Mouse (Mus musculus) testis, postnatal 10 days (tissue): Measurements from ENCODE around the gene Cbl.
"Not testable (repeated sequence)": the region's sequence is repeated elsewhere in the genome, so short reads cannot be mapped to it uniquely, and the experiment has no call there.

ENCODE experiments used
- DNase-seq: peaks from one replicate; pipeline ENCODE4 v3.0.0; 2021; ENCODE audit warnings: low spot score

Cbl gene

DNA sequence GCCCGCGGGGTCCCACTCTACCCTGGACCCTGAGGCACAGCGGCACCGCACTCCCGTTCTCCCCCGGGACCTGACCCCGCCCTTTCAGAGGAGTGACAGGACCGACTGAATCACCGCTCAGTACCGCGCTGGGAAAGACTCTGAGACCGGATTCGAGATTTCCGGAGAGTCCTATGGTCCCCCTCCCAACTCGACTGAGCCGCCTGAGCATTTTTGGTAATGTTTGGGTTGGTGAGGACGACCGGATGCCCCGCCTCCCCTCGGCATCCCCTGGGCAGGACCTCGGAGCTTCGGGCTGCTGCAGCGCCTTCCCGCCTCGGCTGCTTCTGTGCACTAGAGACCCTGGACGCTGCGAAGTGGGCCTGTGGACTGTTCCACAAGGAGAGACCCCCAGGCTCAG, 103.8 kb downstream of the Cbl start:
- peak; percentile 77 for DNase-seq

DNA sequence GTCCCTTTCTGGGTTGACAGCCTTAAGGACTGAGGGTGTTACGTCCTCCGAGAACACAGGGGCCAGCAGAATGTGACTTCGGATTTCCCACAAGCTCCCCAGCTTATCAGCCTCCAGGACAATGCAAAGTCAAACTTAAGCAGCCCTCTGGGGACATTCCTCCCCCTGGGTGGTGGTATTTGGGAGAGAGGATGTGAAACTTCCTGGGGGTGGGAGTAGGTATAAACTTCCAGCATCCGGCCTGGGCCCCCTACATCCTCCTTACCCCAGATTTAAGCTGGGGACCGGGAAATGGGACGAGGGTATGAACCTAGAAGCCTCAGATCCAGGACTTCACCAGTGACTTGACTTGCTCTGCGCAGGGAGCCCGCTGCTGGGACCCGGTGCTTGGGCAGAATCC, 104.2 kb downstream of the Cbl start:
- no peak for DNase-seq

DNA sequence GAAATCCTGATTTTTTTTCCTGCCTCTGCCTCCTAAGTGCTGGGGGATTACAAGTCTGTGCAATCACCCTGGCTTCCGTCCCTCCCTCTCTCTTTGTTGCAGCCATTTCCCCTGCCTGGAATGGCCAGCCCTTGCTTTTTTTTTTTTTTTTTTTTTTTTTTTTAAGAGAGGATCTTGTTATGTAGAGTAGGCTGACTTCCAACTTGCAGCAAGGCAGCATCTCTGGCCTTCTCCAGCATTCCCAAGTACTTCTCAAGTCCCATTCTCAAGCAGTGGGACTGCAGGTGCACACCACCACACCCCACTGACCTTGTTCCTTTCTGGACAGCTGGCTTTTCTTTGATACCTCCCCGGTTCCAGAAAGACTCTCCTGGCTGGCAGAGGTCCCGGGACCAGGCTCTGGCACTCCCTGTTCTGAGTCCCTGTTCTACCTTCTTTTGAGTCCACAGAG, 106.5 kb downstream of the Cbl start:
- no peak for DNase-seq

DNA sequence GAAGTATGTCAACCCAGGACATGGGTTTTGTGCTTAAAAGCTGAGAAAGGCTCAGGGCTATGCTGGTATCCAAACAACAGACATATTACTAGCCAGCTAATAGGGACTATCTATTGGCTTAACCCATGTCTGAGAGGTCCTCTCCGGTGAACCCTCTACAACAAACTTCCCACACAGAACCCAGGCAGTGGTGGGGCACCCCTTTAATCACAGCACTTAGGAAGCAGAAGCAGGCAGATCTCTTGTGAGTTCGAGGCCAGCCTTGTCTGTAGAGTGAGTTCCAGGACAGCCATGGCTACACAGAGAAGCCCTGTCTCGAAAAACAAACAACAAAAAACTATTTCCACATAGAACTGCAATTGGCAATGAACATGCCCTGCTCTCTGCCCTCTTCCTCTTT, 107.1 kb downstream of the Cbl start:
- no peak for DNase-seq

DNA sequence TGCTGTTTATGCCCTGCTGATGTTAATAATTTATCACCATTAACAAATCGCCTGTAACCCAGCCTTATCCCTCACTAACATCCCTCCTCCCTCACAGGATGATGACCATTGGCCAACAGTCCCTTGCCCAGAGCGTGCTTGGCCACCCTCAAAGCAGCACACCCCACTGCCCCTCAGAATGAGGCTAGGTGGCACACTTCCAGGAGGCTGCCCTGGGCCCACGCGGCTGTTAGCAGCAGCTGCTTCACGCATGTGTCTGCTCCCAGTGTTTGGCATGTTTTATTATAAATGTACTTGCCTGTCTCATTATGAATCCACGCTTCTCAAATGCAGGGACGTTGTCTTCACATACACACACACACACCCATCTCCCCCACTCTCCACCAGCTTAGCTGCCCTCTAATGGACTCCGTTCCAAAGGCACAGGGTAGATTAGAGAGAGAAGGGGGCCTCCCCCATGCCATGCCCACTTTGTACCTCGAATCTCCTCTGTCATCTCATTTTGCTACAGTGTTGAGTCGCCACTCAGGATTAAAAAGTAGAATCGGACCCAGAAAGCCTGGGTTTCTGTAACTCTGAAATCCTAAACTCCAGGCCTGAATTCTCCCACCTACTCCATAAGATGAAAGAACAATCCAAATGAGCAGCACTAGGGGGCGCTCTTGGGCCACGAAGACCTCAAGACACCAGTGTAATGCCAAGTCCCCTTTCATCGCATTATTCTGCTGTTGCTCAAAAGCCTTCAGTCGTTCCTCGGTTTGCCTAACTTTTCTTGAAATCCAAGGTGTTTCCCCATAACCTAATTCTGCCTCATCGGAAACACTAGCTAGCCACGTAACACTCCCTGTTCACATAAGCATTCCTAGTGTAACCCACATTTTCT, 108.1 kb downstream of the Cbl start:
- peak; percentile 88 for DNase-seq

DNA sequence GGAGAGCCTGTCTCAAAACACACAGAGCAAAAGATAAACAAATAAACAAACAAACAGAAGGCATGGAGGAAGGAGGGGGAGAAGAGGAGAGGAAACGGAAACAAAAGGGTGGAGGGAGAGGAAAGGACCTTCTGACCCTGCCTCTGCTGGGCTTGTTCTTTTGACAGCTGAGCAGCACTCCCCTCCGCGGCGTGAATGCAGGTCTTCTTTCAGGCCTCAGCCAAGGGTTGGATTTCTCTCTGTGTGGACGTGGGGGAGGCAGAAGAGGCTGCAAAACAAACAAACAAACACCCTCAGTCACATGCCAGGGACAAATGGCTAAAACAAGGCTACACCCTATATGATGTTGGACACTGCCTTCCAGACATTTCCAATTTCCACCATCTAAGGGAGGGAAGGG, 108.8 kb downstream of the Cbl start:
- no peak for DNase-seq

DNA sequence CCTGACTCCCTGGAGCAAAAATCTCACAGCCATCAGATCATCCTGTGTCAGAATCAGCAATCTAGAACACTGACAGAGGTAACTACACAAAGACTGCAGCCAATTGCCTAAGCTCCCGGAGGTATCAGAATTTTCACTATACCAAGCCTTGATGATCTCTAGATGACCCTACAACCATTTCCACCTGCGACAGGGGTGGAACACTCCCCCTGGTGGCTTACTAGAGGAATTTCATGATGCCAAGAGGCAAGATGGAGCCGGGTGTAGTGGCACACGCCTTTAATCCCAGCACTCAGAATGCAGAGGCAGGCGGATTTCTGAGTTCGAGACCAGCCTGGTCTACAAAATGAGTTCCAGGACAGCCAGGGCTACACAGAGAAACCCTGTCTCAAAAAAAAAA, 109.5 kb downstream of the Cbl start:
- no peak for DNase-seq

DNA sequence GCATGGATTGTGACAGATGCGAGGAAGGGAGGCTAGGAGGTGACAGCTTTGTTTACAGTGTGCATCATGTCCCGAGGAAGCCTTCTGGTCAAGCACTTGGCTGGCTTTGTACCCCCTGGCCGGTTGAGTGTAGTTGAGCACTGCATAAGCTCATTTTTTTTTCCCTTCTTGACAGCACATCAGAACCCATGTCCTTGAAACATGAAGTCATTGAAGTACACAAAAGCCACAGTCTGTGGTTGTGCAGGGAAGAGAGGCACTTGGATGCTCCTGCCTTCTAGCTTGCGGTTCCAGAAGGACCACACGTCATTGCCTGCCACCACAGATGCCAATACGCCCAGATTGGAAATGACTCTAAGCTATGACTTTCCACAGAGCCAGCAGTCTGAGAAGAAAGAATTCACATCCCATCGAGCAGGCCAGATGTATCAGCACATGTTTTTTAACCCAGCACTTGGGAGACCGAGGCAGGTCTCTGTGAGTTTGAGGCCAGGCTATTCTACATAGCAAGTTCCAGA, 113.8 kb downstream of the Cbl start:
- DNase-seq, result no peak

DNA sequence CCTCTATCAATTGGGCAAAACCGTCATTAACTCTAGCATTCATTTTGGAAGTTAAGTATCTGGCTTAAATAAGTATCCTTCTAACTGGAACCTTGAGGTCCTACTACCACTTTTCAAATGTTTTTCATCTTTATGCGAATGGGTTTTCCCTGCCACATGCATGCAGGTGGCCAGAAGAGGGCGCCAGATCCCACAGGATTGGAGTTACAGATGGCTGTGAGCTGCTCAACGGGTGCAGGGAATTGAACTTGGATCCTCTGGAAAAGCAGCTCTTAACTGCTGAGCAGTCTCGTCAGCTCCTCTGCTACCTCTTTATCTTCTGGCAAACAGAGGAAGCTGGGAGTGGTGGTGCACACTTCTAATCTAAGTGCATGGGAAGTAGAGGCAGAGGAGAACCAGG, 114.8 kb downstream of the Cbl start:
- DNase-seq, result peak; percentile 75

DNA sequence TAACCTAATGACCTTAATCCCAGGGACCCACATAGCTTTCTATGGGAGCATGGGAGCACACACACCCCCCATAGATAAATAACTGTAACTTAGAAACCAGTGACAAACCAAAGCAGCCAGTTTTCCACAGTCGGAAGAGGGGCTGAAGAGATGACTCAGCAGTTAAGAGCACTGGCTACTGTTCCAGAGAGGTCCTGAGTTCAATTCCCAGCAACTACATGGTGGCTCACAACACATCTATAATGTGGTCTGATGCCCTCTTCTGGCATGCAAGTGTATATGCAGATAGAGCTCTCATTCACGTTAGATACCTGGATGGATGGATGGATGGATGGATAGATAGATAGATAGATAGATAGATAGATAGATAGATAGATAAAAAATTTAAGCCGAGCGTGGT, 117.7 kb downstream of the Cbl start:
- DNase-seq, result no peak

DNA sequence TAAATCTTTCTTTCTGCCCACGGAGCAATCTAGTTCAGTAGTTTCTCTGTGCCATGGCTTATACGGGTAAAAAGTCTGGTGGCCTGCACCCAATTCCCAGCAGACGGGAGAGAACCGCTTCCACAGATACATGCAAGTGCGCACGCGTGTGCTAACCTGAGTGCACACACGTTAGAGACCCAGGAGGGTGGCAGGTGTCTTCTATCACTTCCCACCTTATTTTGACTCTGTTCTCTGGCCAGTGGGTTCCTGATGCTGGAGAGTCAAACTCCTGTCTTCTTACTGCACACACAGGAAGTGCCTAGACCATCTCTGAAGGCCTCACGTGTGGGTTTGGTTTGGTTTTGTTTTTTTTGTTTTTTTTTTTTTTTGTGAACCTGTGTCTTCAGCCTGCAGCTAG, 118.2 kb downstream of the Cbl start:
- no peak for DNase-seq

DNA sequence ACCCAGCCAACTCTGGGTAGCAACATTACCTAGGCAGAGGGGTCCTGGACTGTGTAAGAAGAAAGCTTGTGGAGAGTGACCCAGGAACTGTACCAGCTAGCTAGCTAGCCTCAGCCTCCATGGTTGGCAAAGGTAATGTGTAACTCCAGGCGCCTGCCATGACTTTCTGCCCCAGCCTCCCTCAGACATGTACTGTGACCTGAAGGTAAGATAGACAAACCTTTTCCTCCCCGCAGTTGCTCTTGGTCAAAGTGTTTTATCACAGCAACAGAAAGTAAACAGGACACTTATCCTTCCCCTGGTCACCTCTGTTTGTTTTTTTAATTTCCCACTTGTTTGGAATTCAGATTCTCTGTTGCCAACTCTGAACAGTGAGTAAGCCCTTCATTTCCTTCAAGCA, 119.4 kb downstream of the Cbl start:
- DNase-seq, result no peak

DNA sequence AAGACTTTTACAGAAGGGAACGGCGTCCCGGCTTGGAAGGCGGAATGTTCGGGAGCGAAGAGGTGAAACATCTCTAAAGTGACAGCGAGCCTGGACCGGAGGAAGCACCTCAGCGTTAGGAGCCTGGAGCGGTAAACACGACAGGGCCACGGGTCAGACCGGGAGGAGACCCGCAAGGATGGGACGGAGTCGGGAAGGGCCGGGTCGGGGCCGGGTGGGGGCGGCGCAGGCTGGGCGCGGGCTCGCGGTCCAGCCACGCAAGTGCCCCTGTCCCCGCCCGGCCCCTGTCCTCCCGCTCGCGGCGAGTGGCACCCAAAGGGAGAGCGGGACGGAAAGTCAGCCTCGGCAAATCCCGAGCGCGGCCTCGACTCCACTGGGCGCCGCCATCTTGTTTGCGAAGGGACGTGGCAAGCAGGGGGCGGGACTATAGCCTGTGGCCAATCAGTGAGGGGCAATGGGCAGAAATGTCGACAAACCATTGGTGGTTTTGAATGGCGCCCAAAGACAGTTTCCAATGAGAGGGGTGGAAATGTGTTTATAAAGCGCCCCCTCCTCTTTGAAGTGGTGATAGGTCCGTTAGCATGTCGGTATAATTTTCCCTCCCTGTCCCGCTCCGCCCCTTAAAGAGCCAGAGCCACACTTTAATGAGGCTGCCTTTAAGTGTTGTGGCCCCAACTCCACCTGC, 120.6 kb downstream of the Cbl start, which contains the start of the genes Gm49380 and Rnf26:
TSS of gene Gm49380 (minus strand) at position 396 of the 685 bp plus-strand sequence.
TSS of gene Rnf26 (minus strand) at position 413 of the 685 bp plus-strand sequence.
- peak; percentile 98 for DNase-seq

DNA sequence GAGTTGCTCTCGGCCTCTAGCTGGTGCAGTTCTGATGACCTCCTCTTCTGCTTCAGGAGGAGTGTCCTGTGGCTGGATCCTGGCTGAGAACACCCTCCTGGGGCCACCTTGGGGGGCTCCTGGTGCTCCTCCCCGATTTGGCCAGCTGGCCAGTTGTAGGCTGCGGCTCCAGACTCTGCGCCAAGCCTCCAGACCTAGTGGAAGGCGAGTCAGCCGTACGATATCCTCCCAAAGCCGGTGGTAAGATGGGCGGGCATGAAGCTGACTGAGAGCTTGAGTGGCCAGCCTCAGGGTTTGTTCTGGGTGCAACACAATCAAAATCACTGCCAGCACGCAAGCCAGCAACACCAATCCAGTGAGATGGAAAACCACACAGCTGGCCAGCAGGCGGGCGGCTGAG, 121.9 kb downstream of the Cbl start:
- not testable (repeated sequence) for DNase-seq

DNA sequence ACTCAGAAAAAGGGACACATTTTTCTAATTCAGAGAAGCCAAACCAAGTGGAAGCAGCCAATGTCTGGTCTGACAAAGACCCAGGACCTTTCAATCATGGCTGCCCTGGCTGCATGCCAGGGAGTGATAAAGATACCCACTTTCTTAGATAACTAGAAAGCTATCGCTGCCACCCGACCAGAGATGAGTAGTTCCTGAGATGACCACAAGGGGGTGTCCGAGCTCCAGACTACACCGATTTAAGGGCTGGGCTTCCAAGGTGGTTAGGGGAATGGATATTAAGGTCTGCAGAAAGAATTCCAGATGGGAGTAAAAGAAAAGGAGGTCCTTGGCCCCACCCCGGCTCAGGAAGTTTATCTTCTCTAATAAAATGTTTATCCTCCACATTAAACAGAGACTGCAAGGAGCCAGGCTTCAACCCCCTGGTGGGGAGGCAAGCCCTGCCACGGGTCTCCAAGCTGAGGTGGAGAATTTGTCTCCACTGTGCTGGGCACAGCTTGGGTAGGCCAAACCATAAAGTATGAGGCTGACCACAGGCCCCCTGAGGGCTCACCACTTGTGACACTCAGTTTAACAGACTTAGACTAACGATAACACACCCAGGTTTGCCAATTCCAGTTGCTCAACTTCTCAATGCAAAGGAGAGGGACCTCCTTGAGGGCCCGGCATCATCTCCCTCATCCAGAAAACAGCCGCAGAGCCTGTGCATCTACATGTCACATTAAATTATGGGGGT, 124.3 kb downstream of the Cbl start:
- peak; percentile 87 for DNase-seq

DNA sequence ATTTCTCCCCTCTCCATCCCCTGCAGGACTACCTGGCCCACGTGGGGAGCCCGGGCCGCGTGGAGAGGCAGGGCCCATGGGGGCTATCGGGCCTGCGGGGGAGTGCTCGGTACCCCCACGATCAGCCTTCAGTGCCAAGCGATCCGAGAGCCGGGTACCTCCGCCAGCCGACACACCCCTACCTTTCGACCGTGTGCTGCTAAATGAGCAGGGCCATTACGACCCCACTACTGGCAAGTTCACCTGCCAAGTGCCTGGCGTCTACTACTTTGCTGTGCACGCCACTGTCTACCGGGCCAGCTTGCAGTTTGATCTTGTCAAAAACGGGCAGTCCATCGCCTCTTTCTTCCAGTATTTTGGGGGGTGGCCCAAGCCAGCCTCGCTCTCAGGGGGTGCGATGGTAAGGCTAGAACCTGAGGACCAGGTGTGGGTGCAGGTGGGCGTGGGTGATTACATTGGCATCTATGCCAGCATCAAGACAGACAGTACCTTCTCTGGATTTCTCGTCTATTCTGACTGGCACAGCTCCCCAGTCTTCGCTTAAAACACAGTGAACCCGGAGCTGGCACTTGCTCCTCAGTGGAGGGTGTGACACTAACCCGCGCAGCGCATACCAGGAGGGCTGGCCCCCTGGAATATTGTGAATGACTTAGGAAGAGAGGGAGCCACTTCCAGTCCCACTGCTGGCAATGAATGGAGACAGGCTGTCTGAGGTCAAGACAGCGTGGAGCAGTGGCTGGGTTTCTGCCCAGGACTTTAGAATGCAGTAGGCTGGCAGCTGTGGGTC, 125.4 kb downstream of the Cbl start:
- no peak for DNase-seq

DNA sequence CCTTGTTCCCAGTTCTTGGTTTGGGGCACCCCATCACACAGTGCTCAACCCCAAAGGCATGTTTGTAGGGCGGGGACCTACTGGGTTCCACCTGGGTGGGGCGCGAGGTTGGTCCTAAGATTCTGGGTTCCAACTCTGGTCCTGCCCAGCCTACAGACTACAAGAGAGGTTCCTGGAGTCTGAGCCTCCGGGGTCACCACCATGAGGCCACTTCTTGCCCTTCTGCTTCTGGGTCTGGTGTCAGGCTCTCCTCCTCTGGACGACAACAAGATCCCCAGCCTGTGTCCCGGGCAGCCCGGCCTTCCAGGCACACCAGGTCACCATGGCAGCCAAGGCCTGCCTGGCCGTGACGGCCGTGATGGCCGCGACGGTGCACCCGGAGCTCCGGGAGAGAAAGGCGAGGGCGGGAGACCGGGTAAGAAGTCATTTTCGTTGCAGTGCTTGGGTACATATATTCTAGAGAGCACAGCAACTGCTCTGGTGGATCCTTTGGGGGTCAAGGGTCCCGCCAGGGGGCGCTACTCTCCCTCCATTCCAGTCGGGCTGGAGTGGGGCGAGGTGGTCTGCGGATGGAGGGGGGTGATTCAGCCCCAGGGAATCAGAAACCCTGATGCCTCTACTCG, 126.2 kb downstream of the Cbl start:
- peak; percentile 84 for DNase-seq

DNA sequence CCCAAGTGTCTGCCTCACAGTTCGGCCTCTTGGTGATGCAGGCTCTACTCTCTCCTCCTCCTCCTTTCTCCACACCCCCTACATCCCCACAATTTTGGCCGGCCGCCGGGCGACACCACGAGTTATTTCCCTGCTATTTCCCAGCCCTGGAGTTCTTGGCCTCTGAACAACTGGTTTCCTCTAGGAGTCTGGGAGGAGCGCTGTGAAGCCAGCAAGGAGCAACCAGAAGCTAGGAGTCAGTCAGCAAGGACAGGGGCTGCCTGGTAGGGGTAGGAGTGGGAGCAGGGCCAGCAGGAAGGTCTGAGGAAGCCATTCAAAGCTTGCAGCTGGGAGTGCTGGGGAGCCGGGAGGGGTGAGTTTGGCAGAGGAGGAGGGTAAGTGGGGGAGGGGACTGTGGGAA, 126.7 kb downstream of the Cbl start, which contains the start of gene C1qtnf5:
TSS of gene C1qtnf5 (plus strand) at position 136 of the 400 bp plus-strand sequence.
- peak; percentile 91 for DNase-seq

DNA sequence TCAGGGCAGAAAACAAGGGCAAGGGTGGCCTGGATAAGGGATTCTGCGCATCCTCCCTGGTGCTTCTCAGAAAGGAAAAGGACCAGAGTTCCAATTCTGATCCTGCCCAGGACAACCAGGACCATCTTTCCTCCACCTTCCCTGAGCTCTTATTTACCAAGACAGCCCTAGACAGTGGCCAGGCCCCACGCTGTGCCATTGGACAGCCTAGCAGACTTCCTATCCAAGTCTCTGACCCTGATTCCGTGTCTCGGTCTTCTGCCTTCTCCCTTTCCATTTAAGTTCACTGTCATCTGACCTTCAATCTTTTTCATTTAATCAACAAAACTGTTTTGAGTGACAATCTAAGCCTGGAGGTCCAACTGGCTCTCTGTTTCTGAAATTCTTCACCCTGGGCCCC, 127.3 kb downstream of the Cbl start:
- no peak for DNase-seq

DNA sequence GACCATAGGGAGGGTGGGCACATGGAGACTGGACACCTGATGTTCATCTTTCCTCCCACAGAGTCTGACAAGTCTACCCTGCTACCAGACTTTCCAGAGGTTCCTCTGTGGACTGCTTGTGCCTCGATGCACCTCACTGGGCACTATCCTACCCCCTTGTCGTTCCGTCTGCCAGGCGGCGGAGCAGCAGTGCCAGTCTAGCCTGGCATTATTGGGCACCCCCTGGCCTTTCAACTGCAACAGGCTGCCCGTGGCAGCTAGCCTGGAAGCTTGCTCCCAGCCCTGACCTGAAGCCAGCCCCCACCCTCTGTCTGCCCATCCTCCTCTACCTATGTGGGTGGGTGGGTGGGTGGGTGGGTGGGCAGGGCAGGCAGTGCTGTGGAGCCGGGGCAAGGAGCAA, 127.7 kb downstream of the Cbl start:
- no peak for DNase-seq

DNA sequence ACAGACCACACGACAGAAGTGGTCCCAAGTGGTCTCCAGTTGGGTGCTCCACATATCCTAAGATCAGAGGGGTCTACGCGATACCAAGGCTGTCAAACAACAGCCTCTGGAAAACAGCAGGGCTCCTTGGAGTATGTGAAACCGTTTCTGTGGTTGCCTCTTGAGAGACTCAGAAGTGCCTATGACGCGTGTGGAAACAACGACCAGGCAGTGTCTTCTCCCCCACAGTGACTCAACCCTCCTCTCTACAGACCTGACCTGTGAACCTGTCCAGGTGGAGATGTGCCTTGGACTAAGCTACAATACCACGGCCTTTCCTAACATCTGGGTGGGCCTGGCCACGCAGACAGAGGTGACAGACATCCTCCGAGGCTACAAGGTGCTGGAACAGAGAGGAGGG, 128.1 kb downstream of the Cbl start:
- no peak for DNase-seq
